Mouse (Mus musculus): Measurements from ENCODE around the gene Ppp1r2. TPM values are rescaled to one million over a fixed set of nuclear protein-coding genes. Genes with fewer than 3 reads are reported as not detected.
A peak's percentile ranks its signal among the peaks of the same experiment; 100 is the strongest.
"Not testable (repeated sequence)": the region's sequence is repeated elsewhere in the genome, so short reads cannot be mapped to it uniquely, and the experiment has no call there.

Ppp1r2 gene
- 36.2 and 51.1 TPM in 2 replicates for polyA plus RNA-seq (2012; rRNA removed)

DNA sequence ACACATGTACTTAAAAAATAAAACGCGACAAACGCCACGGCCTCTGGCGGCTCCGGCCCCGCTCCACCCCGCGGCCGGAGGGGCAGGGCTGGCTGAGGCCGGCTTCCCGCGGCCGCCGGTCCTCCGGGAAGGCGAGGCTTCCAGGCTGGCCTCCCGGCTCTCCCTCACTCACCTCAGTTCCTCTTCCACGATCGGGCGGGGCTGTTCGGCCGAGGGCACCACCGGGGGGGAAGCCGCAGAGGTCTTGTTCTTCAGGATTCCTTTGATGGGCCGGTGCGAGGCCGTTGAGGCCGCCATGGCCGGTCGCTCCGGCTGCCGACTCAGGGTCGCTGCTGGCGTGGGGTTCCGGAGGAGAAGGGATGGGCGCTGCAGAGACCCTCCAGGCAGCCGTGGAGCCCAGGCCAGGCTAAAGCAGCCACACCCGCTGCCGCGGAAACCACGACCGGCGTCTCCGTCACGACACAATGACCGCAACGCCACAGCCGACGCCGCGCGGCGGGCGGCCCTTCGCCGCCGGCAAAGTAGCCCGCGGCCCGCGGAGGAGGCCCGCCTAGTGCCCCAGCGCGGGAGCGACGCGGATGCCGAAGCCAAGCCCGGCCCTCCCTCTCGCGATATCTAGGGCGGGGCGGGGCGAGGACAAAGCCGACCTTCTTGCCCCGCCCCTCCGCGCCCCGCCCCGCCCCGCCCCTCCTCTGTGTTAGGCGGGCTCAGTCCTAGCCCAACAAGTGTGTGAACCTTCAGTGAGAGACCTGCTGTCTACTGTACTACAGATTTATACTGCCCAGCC, at the start of gene Ppp1r2:
Ppp1r2 (minus strand) TSS at position 604 of the 787 bp plus-strand sequence.
- peak; percentile 96 for DNase-seq (ENCODE audit: low read depth)
- TF ChIP-seq POLR2A (IDR thresholded peaks at IDR 0.05; ENCODE audit: borderline replicate concordance, extremely low read depth, insufficient read depth, insufficient read length, poor library complexity, severe bottlenecking) (peak; percentile 97), CTCF (IDR thresholded peaks at IDR 0.05; ENCODE audit: borderline replicate concordance, extremely low read depth, insufficient read depth, insufficient read length) (no peak)

- DNase-seq (ENCODE audit: low read depth) = no peak
- TF ChIP-seq POLR2A (IDR thresholded peaks at IDR 0.05; ENCODE audit: borderline replicate concordance, extremely low read depth, insufficient read depth, insufficient read length, poor library complexity, severe bottlenecking) = no peak
- TF ChIP-seq CTCF (IDR thresholded peaks at IDR 0.05; ENCODE audit: borderline replicate concordance, extremely low read depth, insufficient read depth, insufficient read length) = no peak
Measured at GRCm38 (mm10) chr16:31321501-31321900, 46.4 kb upstream of the Ppp1r2 start.

- no peak for TF ChIP-seq POLR2A (IDR thresholded peaks at IDR 0.05; ENCODE audit: borderline replicate concordance, extremely low read depth, insufficient read depth, insufficient read length, poor library complexity, severe bottlenecking)
- no peak for TF ChIP-seq CTCF (IDR thresholded peaks at IDR 0.05; ENCODE audit: borderline replicate concordance, extremely low read depth, insufficient read depth, insufficient read length)
- DNase-seq (ENCODE audit: low read depth) = no peak
Measured at GRCm38 (mm10) chr16:31320954-31321353, 45.9 kb upstream of the Ppp1r2 start.

GRCm38 (mm10) chr16:31319723-31320122, 44.6 kb upstream of the Ppp1r2 start:
- DNase-seq (ENCODE audit: low read depth) = not testable (repeated sequence)

DNA sequence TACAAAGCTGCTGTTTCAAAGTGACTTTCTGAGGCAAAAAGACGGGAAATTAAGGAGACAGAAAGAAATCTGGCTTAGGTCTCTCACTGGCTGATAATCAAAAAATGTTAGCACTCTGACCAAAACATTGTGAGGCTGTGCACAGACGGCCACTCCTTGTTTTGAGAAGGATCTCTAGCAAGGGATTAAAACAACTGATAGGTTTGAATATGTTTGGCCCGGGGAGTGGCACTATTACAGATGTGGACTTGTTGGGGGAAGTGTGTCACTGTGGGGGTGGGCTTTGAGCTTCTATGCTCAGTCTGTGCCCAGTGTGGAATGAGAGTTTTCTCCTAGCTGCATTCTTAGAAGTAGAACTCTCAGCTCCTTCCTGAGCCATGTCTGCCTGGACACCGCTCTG, 44.2 kb upstream of the Ppp1r2 start:
- no peak for DNase-seq (ENCODE audit: low read depth)
- TF ChIP-seq POLR2A (IDR thresholded peaks at IDR 0.05; ENCODE audit: borderline replicate concordance, extremely low read depth, insufficient read depth, insufficient read length, poor library complexity, severe bottlenecking) (no peak), CTCF (IDR thresholded peaks at IDR 0.05; ENCODE audit: borderline replicate concordance, extremely low read depth, insufficient read depth, insufficient read length) (no peak)

- TF ChIP-seq CTCF (IDR thresholded peaks at IDR 0.05; ENCODE audit: borderline replicate concordance, extremely low read depth, insufficient read depth, insufficient read length) (no peak), POLR2A (IDR thresholded peaks at IDR 0.05; ENCODE audit: borderline replicate concordance, extremely low read depth, insufficient read depth, insufficient read length, poor library complexity, severe bottlenecking) (no peak)
- DNase-seq (ENCODE audit: low read depth) = no peak
Measured at GRCm38 (mm10) chr16:31318418-31318817, 43.3 kb upstream of the Ppp1r2 start.

- DNase-seq (ENCODE audit: low read depth) = peak; percentile 16
Measured at GRCm38 (mm10) chr16:31316246-31317143, 41.4 kb upstream of the Ppp1r2 start.

- DNase-seq (ENCODE audit: low read depth) = no peak
- TF ChIP-seq CTCF (IDR thresholded peaks at IDR 0.05; ENCODE audit: borderline replicate concordance, extremely low read depth, insufficient read depth, insufficient read length) (no peak), POLR2A (IDR thresholded peaks at IDR 0.05; ENCODE audit: borderline replicate concordance, extremely low read depth, insufficient read depth, insufficient read length, poor library complexity, severe bottlenecking) (no peak)
Measured at GRCm38 (mm10) chr16:31315294-31315693, 40.2 kb upstream of the Ppp1r2 start.

DNA sequence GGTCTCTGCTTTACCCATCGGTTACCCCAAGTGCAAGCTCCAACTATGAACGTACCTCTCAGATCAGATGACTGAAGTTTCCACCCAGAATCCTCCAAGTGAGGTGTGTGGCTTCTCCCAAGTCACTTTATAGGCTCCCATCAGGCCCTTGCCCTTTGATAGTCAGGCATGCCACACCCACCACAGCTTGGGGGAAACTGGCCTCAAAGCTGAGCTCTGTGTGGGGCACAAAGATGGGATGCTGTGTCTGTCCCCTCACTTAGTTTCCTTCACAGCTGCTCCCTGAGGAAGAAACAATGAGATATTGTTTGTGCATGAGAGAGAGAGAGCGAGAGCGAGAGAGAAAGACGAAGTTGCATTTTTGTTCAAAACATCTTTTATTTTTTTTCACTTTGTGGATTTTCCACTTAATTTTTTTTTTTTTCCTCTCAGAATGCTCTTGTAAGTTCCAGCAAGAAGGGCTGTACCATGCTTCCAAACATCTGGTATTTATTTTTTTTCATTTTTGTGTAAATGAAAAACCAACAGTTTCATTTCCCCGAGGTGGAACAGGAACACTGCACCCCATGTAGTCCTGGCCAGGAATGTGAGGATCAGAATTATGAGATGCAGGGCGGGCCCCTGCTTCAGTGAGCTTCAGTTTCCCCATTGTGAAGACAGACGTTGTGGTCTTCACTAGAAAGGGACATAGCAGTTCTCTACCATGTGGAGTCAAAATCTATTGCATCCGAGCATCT, 39.6 kb upstream of the Ppp1r2 start, which contains the start of gene Apod:
Apod (minus strand) TSS at position 312 of the 737 bp plus-strand sequence.
- TF ChIP-seq POLR2A (IDR thresholded peaks at IDR 0.05; ENCODE audit: borderline replicate concordance, extremely low read depth, insufficient read depth, insufficient read length, poor library complexity, severe bottlenecking) (no peak), CTCF (IDR thresholded peaks at IDR 0.05; ENCODE audit: borderline replicate concordance, extremely low read depth, insufficient read depth, insufficient read length) (no peak)
- peak; percentile 18 for DNase-seq (ENCODE audit: low read depth)

- TF ChIP-seq CTCF (IDR thresholded peaks at IDR 0.05; ENCODE audit: borderline replicate concordance, extremely low read depth, insufficient read depth, insufficient read length) = no peak
- TF ChIP-seq POLR2A (IDR thresholded peaks at IDR 0.05; ENCODE audit: borderline replicate concordance, extremely low read depth, insufficient read depth, insufficient read length, poor library complexity, severe bottlenecking) = no peak
- DNase-seq (ENCODE audit: low read depth) = no peak
Measured at GRCm38 (mm10) chr16:31313611-31314010, 38.5 kb upstream of the Ppp1r2 start.

DNA sequence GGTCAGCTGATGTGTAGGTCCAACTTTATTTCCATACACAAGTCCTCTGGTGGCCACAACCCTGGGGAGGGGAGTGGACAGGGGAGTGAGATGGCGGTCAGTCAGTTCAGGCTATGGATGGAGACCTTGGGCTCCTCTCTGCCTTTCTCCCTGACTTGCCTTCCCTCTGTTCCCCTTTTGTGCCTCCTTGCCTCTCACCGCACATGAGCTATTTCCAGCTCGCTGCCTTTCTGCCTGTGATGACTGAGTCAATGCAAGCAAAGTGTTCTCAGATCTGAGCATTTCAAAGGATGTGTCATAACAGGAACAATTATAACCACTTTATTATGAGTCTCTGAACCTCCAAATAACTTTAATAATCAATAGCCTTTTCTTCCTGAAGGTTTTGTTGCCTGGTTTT, 37.2 kb upstream of the Ppp1r2 start:
- DNase-seq (ENCODE audit: low read depth) = no peak

More for the DNA sequence above, 37.2 kb upstream of the Ppp1r2 start:
- TF ChIP-seq POLR2A (IDR thresholded peaks at IDR 0.05; ENCODE audit: borderline replicate concordance, extremely low read depth, insufficient read depth, insufficient read length, poor library complexity, severe bottlenecking) = no peak
- no peak for TF ChIP-seq CTCF (IDR thresholded peaks at IDR 0.05; ENCODE audit: borderline replicate concordance, extremely low read depth, insufficient read depth, insufficient read length)
